Mouse (Mus musculus): ENCODE results near the gene Lmntd1. TPM values are rescaled to one million over a fixed set of nuclear protein-coding genes. Genes with fewer than 3 reads are reported as not detected.
"Not testable (repeated sequence)": the region's sequence is repeated elsewhere in the genome, so short reads cannot be mapped to it uniquely, and the experiment has no call there.

Lmntd1 gene
- polyA plus RNA-seq, 1 experiment = not detected

- H3K4me3 ChIP-seq (ENCODE audit: insufficient read depth, low read length) = no peak overlapping the region
- TF ChIP-seq CTCF (IDR thresholded peaks at IDR 0.05; ENCODE audit: low read depth, low read length) (no peak), POLR2A (IDR thresholded peaks at IDR 0.05; ENCODE audit: borderline replicate concordance, low read depth, low read length) (no peak)
- H3K4me1 ChIP-seq (ENCODE audit: control insufficient read depth, insufficient read depth, low read length) = peaks cover 3% of the 10 kb centered on the region; the same call in 1 of the 2 replicates
- H3K27ac ChIP-seq (ENCODE audit: insufficient read depth, low read depth, low read length) = no peak overlapping the region
These were observed 270.7 kb downstream of the Lmntd1 start for GRCm38 (mm10) chr6:145343457-145343856.

- no peak overlapping the region for H3K4me3 ChIP-seq (ENCODE audit: insufficient read depth, low read length)
- TF ChIP-seq POLR2A (IDR thresholded peaks at IDR 0.05; ENCODE audit: borderline replicate concordance, low read depth, low read length) (no peak), CTCF (IDR thresholded peaks at IDR 0.05; ENCODE audit: low read depth, low read length) (no peak)
- peaks cover 3% of the 10 kb centered on the region; the same call in 1 of the 2 replicates for H3K4me1 ChIP-seq (ENCODE audit: control insufficient read depth, insufficient read depth, low read length)
- H3K27ac ChIP-seq (ENCODE audit: insufficient read depth, low read depth, low read length) = no peak overlapping the region
These were observed 271.3 kb downstream of the Lmntd1 start for GRCm38 (mm10) chr6:145342836-145343235.

DNA sequence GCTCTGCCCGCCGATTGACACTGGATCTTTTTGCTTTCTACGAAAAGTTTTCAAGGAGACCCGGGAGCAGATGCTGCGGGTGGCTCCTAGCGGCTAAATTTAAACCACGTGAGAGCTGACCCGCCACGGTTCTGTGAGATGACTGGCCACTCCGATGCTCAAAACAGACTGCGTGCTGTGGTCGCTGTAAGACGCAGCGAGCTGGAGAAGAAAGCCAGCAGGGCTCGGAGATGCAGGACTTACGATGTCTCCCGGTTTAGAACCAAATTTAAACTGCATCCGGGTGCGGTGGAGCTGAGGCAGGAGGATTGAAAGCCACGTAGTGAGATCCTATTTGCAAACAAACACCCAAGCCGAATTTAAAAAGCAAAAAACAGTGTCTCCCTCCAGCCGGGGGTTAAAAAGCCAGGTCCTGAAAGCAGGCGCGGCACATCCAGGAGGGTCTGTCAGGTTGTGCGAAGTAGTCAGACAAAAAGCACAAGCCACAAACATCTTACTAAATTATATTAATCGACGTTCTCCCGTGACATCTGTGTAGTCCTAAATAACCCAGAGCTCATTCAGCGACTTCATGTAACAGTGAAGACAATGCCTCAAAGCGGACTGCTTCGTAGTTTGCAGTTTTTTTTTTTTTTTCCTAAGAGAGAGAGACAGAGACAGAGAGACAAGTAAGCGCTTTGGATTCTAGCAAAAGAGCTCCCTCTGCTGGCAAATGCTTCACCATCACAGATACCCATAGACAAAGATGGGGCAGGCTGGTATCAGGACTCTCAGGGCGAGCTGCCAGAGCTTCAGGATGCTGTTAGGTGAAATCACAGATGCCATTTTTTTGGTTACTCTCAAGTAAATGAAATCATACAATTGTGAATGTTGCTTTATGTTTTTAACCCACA is 272.6 kb downstream of the Lmntd1 start:
- H3K27ac ChIP-seq (ENCODE audit: insufficient read depth, low read depth, low read length) = peak overlapping the region; percentile 52
- TF ChIP-seq POLR2A (IDR thresholded peaks at IDR 0.05; ENCODE audit: borderline replicate concordance, low read depth, low read length) (no peak), CTCF (IDR thresholded peaks at IDR 0.05; ENCODE audit: low read depth, low read length) (peak; percentile 17; the same call in 1 of the 2 replicates)
- peaks cover 3% of the 10 kb centered on the region; the same call in 1 of the 2 replicates for H3K4me1 ChIP-seq (ENCODE audit: control insufficient read depth, insufficient read depth, low read length)
- H3K4me3 ChIP-seq (ENCODE audit: insufficient read depth, low read length) = peak overlapping the region; percentile 62

DNA sequence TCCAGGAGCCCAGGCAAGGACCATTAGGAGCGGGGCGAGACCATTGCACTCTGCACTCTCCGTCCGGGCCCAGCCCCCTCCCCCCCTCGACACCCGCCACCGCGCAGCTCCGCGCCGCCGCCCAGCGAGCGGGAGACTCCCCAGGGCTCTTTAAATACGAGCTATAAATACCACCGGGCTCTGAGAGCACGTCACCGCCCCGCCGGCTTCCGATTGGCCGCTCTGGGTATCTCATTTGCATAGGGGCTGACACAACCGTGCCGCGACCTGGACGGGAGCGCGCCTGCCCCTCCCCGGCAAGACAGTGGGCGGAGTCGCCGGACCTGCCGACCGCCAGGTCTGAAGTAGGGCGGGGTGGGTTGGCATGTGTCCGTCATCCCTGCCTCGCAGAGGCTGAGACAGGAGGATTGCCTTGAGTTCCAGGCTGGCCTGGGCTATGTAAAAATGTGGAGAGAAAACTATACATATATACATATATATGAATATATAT is 273.4 kb downstream of the Lmntd1 start:
- Histone ChIP-seq H3K4me3 (ENCODE audit: insufficient read depth, low read length) (peak overlapping the region; percentile 69), H3K27ac (ENCODE audit: insufficient read depth, low read depth, low read length) (peak overlapping the region; percentile 62), H3K4me1 (ENCODE audit: control insufficient read depth, insufficient read depth, low read length) (peaks cover 3% of the 10 kb centered on the region; the same call in 1 of the 2 replicates)
- TF ChIP-seq POLR2A (IDR thresholded peaks at IDR 0.05; ENCODE audit: borderline replicate concordance, low read depth, low read length) = peak; percentile 85
- no peak for TF ChIP-seq CTCF (IDR thresholded peaks at IDR 0.05; ENCODE audit: low read depth, low read length)

DNA sequence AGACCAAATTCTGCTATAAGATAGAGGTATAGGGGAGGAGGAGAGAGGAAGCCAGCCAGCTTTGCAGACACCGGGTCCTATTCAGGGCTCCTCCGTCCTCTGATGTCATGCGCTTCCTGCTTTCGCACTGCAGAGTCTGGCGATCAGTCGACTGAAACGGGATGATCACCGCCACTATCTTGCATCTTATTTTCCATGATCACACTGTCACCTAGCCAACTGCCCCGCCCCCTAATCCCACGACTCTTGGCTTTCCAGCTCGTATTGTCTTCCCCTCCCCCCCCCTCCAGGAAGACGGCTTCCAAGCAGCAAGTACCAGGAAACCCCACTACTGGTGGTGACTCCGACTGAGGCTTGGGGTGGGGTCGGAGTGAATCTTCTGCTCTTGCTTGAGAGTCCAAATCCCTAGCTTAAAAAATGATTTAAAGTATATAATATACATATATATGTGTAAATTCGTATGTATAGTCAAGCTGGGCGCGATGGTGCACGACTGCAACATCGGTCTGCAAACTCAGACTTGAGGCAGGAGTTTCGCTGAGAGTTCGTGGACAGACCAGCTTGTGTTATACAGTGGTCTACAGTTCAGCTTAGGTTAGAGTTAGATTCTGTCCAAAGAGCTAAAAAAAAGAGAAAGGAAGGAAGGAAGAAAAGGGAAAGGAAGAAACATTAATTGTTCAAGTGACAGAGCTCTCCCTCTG is 274.0 kb downstream of the Lmntd1 start:
- peak overlapping the region; percentile 62 for H3K27ac ChIP-seq (ENCODE audit: insufficient read depth, low read depth, low read length)
- H3K4me3 ChIP-seq (ENCODE audit: insufficient read depth, low read length) = peak overlapping the region; percentile 69
- TF ChIP-seq POLR2A (IDR thresholded peaks at IDR 0.05; ENCODE audit: borderline replicate concordance, low read depth, low read length) = no peak
- no peak for TF ChIP-seq CTCF (IDR thresholded peaks at IDR 0.05; ENCODE audit: low read depth, low read length)
- H3K4me1 ChIP-seq (ENCODE audit: control insufficient read depth, insufficient read depth, low read length) = peaks cover 3% of the 10 kb centered on the region; the same call in 1 of the 2 replicates

DNA sequence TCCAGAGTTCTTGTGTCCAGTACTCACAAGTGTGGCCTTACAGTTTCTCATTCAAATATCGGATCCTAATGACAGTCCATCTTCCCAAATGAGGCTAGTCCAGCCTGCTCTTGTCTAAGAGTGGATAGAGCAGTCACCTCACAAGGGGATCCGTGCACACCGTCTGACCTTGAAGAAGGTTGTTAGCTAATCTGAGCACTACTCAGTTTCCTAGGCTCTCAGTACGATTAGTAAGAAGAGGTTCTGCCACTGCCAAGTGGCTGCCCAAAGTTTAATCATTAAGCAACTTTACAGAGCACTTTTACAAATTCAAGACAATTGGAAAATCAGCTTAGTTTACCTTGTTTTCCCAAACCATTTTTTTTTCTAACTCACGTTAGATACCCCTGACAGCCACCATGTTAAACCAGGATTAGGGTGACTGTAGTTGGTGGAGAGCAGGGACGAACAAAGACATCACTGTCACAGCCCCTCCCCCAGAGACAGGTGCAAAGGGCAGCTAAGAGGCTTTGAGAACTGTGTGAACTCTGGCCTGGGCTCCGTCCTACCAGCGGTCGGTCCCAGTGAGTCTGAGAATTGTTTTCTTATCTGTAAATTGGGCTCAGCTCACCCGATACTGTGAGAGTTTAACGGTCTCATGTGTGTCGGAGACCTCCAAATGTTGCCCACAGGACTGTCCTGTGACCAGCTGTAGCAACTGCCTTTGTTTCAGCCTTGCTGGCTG is 275.4 kb downstream of the Lmntd1 start:
- peaks cover 3% of the 10 kb centered on the region; the same call in 1 of the 2 replicates for H3K4me1 ChIP-seq (ENCODE audit: control insufficient read depth, insufficient read depth, low read length)
- no peak for TF ChIP-seq CTCF (IDR thresholded peaks at IDR 0.05; ENCODE audit: low read depth, low read length)
- TF ChIP-seq POLR2A (IDR thresholded peaks at IDR 0.05; ENCODE audit: borderline replicate concordance, low read depth, low read length) = no peak
- H3K4me3 ChIP-seq (ENCODE audit: insufficient read depth, low read length) = no peak overlapping the region
- no peak overlapping the region for H3K27ac ChIP-seq (ENCODE audit: insufficient read depth, low read depth, low read length)

DNA sequence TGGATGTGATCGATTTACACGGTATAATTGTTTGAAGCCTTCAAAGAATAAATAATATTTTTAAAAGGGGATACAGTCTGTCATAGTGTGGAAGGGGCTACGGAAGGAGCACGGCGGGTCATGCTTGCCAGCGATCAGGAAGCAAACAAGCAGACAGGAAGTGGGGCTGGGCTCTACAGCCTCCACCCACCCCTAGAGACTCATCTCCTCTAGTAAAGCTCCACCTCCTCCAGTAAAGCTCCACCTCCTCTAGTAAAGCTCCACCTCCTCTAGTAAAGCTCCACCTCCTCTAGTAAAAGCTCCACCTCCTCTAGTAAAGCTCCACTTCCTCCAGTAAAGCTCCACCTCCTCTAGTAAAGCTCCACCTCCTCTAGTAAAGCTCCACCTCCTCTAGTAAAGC is 276.6 kb downstream of the Lmntd1 start:
- H3K4me1 ChIP-seq (ENCODE audit: control insufficient read depth, insufficient read depth, low read length); H3K27ac ChIP-seq (ENCODE audit: insufficient read depth, low read depth, low read length); H3K4me3 ChIP-seq (ENCODE audit: insufficient read depth, low read length): not testable (repeated sequence)

GRCm38 (mm10) chr6:145335876-145336768 is 278.0 kb downstream of the Lmntd1 start:
- Histone ChIP-seq H3K27ac (ENCODE audit: insufficient read depth, low read depth, low read length) (no peak overlapping the region), H3K4me3 (ENCODE audit: insufficient read depth, low read length) (no peak overlapping the region), H3K4me1 (ENCODE audit: control insufficient read depth, insufficient read depth, low read length) (no peaks in the 10 kb centered on the region)
- no peak for TF ChIP-seq CTCF (IDR thresholded peaks at IDR 0.05; ENCODE audit: low read depth, low read length)
- no peak for TF ChIP-seq POLR2A (IDR thresholded peaks at IDR 0.05; ENCODE audit: borderline replicate concordance, low read depth, low read length)

- H3K27ac ChIP-seq (ENCODE audit: insufficient read depth, low read depth, low read length) = no peak overlapping the region
- TF ChIP-seq CTCF (IDR thresholded peaks at IDR 0.05; ENCODE audit: low read depth, low read length) = no peak
These were observed 279.9 kb downstream of the Lmntd1 start for GRCm38 (mm10) chr6:145334211-145334610.

More at GRCm38 (mm10) chr6:145334211-145334610, 279.9 kb downstream of the Lmntd1 start:
- no peaks in the 10 kb centered on the region for H3K4me1 ChIP-seq (ENCODE audit: control insufficient read depth, insufficient read depth, low read length)
- H3K4me3 ChIP-seq (ENCODE audit: insufficient read depth, low read length) = no peak overlapping the region
